Mouse (Mus musculus) C2C12 (cell line): ENCODE measurements around the gene Sned1.

Experiments used
- CEBPB ChIP-seq: IDR thresholded peaks from one replicate; pipeline ENCODE4 v1.6.1; 2011; ENCODE audit warnings: low read depth, mild to moderate bottlenecking, control low read depth, moderate library complexity
- CTCF ChIP-seq: IDR thresholded peaks from one replicate; pipeline ENCODE4 v1.5.1; 2011; ENCODE audit not compliant: control insufficient read depth, insufficient read depth, insufficient read length
- FOSL1 ChIP-seq: IDR thresholded peaks from one replicate; pipeline ENCODE4 v1.8.0; 2011; ENCODE audit warnings: mild to moderate bottlenecking, low read length; ENCODE audit not compliant: poor library complexity, insufficient read depth, severe bottlenecking
- MAX ChIP-seq: IDR thresholded peaks from one replicate; pipeline ENCODE4 v1.6.1; 2011; ENCODE audit warnings: mild to moderate bottlenecking, control low read depth
- MYOG ChIP-seq: IDR thresholded peaks from one replicate; pipeline ENCODE4 v1.6.1; 2011; ENCODE audit not compliant: control insufficient read depth, insufficient read length; ENCODE audit errors: extremely low read depth
- USF1 ChIP-seq: IDR thresholded peaks from one replicate; pipeline ENCODE4 v1.6.1; 2011; ENCODE audit warnings: low read depth, mild to moderate bottlenecking, control low read depth, moderate library complexity

DNA sequence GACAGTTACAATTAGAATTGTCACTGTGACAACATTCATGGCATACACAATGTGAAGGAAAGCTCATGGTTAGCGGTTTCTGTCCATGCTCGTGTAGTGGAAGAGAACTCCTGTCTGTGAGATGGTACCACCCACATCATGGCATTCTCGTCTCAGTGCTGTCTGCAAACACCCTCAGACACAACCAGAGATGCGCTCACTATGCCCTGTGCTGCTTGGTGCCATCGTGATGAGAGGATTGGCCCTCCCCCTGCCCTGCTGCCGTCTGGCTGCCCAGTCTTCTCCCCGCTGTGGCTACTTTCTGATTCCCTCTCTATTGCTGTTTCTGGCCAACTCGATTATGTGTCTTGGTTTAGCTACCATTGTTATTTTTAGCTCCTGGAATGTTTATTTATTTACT is 56.4 kb downstream of the Sned1 start:
- TF ChIP-seq CTCF (no peak), MAX (no peak), USF1 (no peak), MYOG (no peak), FOSL1 (no peak), CEBPB (no peak)
